ENCODE assay signal across 11 mouse cellular contexts in genomic region chr5:73585212-73586115, GRCm38 (mm10). TPM values are rescaled to one million over a fixed set of nuclear protein-coding genes. Genes with fewer than 3 reads are reported as not detected.
DNase-seq lines count a peak whose midpoint lies in the region; ATAC-seq and TF ChIP-seq lines count a peak whose summit lies in the region.
"Had no signal": no experiment of that assay in that cellular context is flagged by ENCODE, and none has a peak within 500 bp of the region (broad histone marks: within the 10 kb centered on the region; RNA-seq: fewer than 3 reads in every experiment).

No protein-coding gene starts in this region.

- no peak for DNase-seq in cerebellum, postnatal 4 days (ENCODE audit: low spot score in 2 of 2)
- peak; percentile 22 to 37 for DNase-seq in cerebellum, adult 18-20 months
- peak; percentile 45 for DNase-seq in forebrain, postnatal 0 days
- DNase-seq in frontal cortex, postnatal 14 days (ENCODE audit: low spot score in 2 of 2), result no peak
- no peak for DNase-seq in lung, postnatal 10 days
- DNase-seq: gastrocnemius, postnatal 36 days; kidney, adult 2 months; spleen, adult 18-20 months had no signal

- peak overlapping the region; percentile 71 for H3K27ac ChIP-seq in forebrain, postnatal 0 days (ENCODE audit: low read depth, low read length)
- peak overlapping the region; percentile 58 for H3K27ac ChIP-seq in midbrain, embryonic 13.5 days
- no peak overlapping the region for H3K27ac ChIP-seq in intestine, embryonic 16.5 days (ENCODE audit: low read length)

- WGBS in forebrain, postnatal 0 days, result 20% methylated on average over 7 of the region's 7 CpGs
- WGBS in midbrain, embryonic 13.5 days, result 23% methylated on average over 7 of the region's 7 CpGs
- WGBS in intestine, embryonic 16.5 days, result 39% methylated on average over 7 of the region's 7 CpGs

- no peaks in the 10 kb centered on the region for H3K36me3 ChIP-seq in forebrain, postnatal 0 days (ENCODE audit: insufficient read depth)
- H3K36me3 ChIP-seq in midbrain, embryonic 13.5 days, result no peaks in the 10 kb centered on the region
- H3K36me3 ChIP-seq in intestine, embryonic 16.5 days (ENCODE audit: control insufficient read depth, insufficient read depth, low read length), result no peaks in the 10 kb centered on the region

- no peak overlapping the region for H3K4me2 ChIP-seq in forebrain, postnatal 0 days (ENCODE audit: low read depth)
- H3K4me2 ChIP-seq in midbrain, embryonic 13.5 days (replicated peaks), result no peak overlapping the region
- H3K4me2 ChIP-seq in intestine, embryonic 16.5 days (ENCODE audit: low read depth, low read length), result no peak overlapping the region

- H3K9me3 ChIP-seq in forebrain, postnatal 0 days (ENCODE audit: low read length), result no peaks in the 10 kb centered on the region
- H3K9me3 ChIP-seq in midbrain, embryonic 13.5 days, result no peaks in the 10 kb centered on the region
- H3K9me3 ChIP-seq in intestine, embryonic 16.5 days (ENCODE audit: control insufficient read depth, low read length), result no peaks in the 10 kb centered on the region

- ATAC-seq in cerebellum, adult (ENCODE audit: insufficient number of reproducible peaks, low FRiP score, low TSS enrichment), result peak; percentile 96
- peak; percentile 84 for ATAC-seq in forebrain, postnatal 0 days
- ATAC-seq in midbrain, embryonic 13.5 days, result peak; percentile 53; the same call in 1 of the 2 replicates
- ATAC-seq in intestine, embryonic 16.5 days, result no peak

- H3K4me3 ChIP-seq in forebrain, postnatal 0 days (ENCODE audit: low read depth, low read length), result no peak overlapping the region
- no peak overlapping the region for H3K4me3 ChIP-seq in midbrain, embryonic 13.5 days (replicated peaks)
- H3K4me3 ChIP-seq in intestine, embryonic 16.5 days (ENCODE audit: low read length), result no peak overlapping the region

- H3K27me3 ChIP-seq in forebrain, postnatal 0 days (ENCODE audit: insufficient read depth, low read length), result no peaks in the 10 kb centered on the region
- H3K27me3 ChIP-seq in midbrain, embryonic 13.5 days, result no peaks in the 10 kb centered on the region
- no peaks in the 10 kb centered on the region for H3K27me3 ChIP-seq in intestine, embryonic 16.5 days (replicated peaks; ENCODE audit: control insufficient read depth, insufficient read depth, low read length)

- H3K9ac ChIP-seq in forebrain, postnatal 0 days, result 0 out of 2 replicates have a peak overlapping the region, but pooled peaks have one; percentile 18
- no peak overlapping the region for H3K9ac ChIP-seq in midbrain, embryonic 13.5 days (replicated peaks)
- H3K9ac ChIP-seq in intestine, embryonic 16.5 days (ENCODE audit: low read depth, low read length), result no peak overlapping the region

- peaks cover 9% of the 10 kb centered on the region for H3K4me1 ChIP-seq in forebrain, postnatal 0 days (ENCODE audit: insufficient read depth)
- peaks cover 11% of the 10 kb centered on the region for H3K4me1 ChIP-seq in midbrain, embryonic 13.5 days (replicated peaks)
- H3K4me1 ChIP-seq in intestine, embryonic 16.5 days (ENCODE audit: control insufficient read depth, insufficient read depth, low read length), result no peaks in the 10 kb centered on the region; the same call in 1 of the 2 replicates

- no peak for TF ChIP-seq CTCF in forebrain, postnatal 0 days (IDR thresholded peaks at IDR 0.05; ENCODE audit: low read depth)

RNA-seq across cellular contexts. Expression of gene Lrrc66, which starts 46.9 kb away (rescaled TPM):
- total RNA-seq in forebrain, postnatal 0 days (2014; rRNA removed), result 0.14 TPM in 1 of 2 replicates, not detected in the other
- not detected in 2 replicates for polyA plus RNA-seq in forebrain, postnatal 0 days (2015; fragmentation: Nextera tagmentation; extraction: Ambion mirVana)
- polyA plus RNA-seq in midbrain, embryonic 13.5 days (2015; fragmentation: Nextera tagmentation; extraction: Ambion mirVana), result not detected in 2 replicates
- 7.2 and 10.3 TPM in 2 replicates for polyA plus RNA-seq in intestine, embryonic 16.5 days (2015; fragmentation: Nextera tagmentation; extraction: Ambion mirVana)
- total RNA-seq: gastrocnemius, postnatal 36 days had no signal

Comparison
In these comparisons a context has a peak if more than half of its experiments do, and no peak if none do; other contexts are left out.
1. DNase-seq: peak in cerebellum, adult 18-20 months (2 of 2) and forebrain, postnatal 0 days (single experiment); none in cerebellum, postnatal 4 days (0 of 2), frontal cortex, postnatal 14 days (0 of 2) and lung, postnatal 10 days (single experiment).